Comparison of ENCODE assay signal across 22 mouse cellular contexts in the genomic region with DNA sequence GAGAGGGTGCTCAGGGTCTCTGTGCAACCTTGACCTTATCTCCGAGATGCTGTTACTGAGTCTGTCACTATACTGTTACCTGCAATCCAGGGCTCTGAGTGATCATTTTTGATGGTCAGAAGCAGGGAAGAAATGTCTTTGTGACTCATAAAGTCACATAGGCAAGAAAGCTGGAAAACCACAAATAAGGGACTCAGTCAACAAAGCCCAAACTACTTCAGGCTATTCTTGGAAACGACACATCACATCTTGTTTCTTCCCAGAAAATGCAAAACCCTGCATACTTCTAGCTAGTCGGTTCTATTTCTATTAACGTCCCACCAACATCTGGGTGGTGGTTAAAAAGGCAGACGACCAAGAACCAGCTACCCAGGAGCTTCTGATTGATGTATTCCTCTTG. TPM values are rescaled to one million over a fixed set of nuclear protein-coding genes. Genes with fewer than 3 reads are reported as not detected.
DNase-seq lines count a peak whose midpoint lies in the region; ATAC-seq and TF ChIP-seq lines count a peak whose summit lies in the region.
"Had no signal": no experiment of that assay in that cellular context is flagged by ENCODE, and none has a peak within 500 bp of the region (broad histone marks: within the 10 kb centered on the region; RNA-seq: fewer than 3 reads in every experiment).

No protein-coding gene starts in this region.

- TF ChIP-seq POLR2A in embryonic fibroblast, embryonic 13.5 days (IDR thresholded peaks at IDR 0.05; ENCODE audit: low read depth, low read length) = no peak

- TF ChIP-seq CTCF in heart, postnatal 0 days (IDR thresholded peaks at IDR 0.05; ENCODE audit: low read depth) = no peak
- no peak for TF ChIP-seq CTCF in embryonic fibroblast, embryonic 13.5 days (IDR thresholded peaks at IDR 0.05; ENCODE audit: borderline replicate concordance, insufficient read depth, low read length)

- no peak overlapping the region for H3K4me3 ChIP-seq in heart, embryonic 10.5 days
- no peak overlapping the region for H3K4me3 ChIP-seq in heart, postnatal 0 days (ENCODE audit: low read depth, low read length)
- H3K4me3 ChIP-seq in embryonic fibroblast, embryonic 13.5 days (ENCODE audit: insufficient read depth, low read length) = no peak overlapping the region
- H3K4me3 ChIP-seq: embryonic facial prominence, embryonic 12.5 days; forebrain, embryonic 15.5 days; hindbrain, embryonic 12.5 days; limb, embryonic 15.5 days; neural tube, embryonic 13.5 days had no signal

- H3K4me2 ChIP-seq in heart, postnatal 0 days (ENCODE audit: low read depth, low read length) = no peak overlapping the region
- H3K4me2 ChIP-seq: embryonic facial prominence, embryonic 12.5 days; forebrain, embryonic 15.5 days; hindbrain, embryonic 12.5 days; limb, embryonic 15.5 days; midbrain, embryonic 11.5 days; neural tube, embryonic 13.5 days had no signal

- H3K9ac ChIP-seq in heart, postnatal 0 days (replicated peaks; ENCODE audit: low read depth, low read length) = no peak overlapping the region
- H3K9ac ChIP-seq: embryonic facial prominence, embryonic 12.5 days; forebrain, embryonic 15.5 days; hindbrain, embryonic 12.5 days; limb, embryonic 15.5 days; liver, postnatal 0 days; neural tube, embryonic 13.5 days had no signal

- no peak for DNase-seq in heart, embryonic 10.5 days (ENCODE audit: low spot score)
- DNase-seq in heart, postnatal 10 days = no peak
- DNase-seq in heart, postnatal 0 days (ENCODE audit: low spot score) = no peak
- DNase-seq in heart, postnatal 4 days = no peak
- DNase-seq in 3134 (ENCODE audit: extremely low read depth, insufficient read length, low spot score) = peak; percentile 52
- DNase-seq in neural tube, embryonic 10.5 days (ENCODE audit: extremely low spot score, low spot score) = no peak
- DNase-seq: adrenal gland, adult 2 months; B cell, adult 2 months; cerebellum, adult 9-11 months; gastrocnemius, postnatal 36 days; kidney, adult 18-20 months; liver, postnatal 0 days; spleen, adult 18-20 months; thymus, postnatal 36 days had no signal

- no peaks in the 10 kb centered on the region for H3K9me3 ChIP-seq in heart, embryonic 10.5 days
- H3K9me3 ChIP-seq in heart, postnatal 0 days (replicated peaks; ENCODE audit: control insufficient read depth, low read length) = no peaks in the 10 kb centered on the region
- H3K9me3 ChIP-seq: embryonic facial prominence, embryonic 12.5 days; forebrain, embryonic 15.5 days; hindbrain, embryonic 12.5 days; limb, embryonic 15.5 days; neural tube, embryonic 13.5 days had no signal

- H3K36me3 ChIP-seq in heart, embryonic 10.5 days = peaks cover 29% of the 10 kb centered on the region
- peaks cover 18% of the 10 kb centered on the region; the same call in 1 of the 2 replicates for H3K36me3 ChIP-seq in heart, postnatal 0 days (replicated peaks; ENCODE audit: control insufficient read depth, insufficient read depth, low read length)
- H3K36me3 ChIP-seq: embryonic facial prominence, embryonic 12.5 days; forebrain, embryonic 15.5 days; hindbrain, embryonic 12.5 days; limb, embryonic 15.5 days; neural tube, embryonic 13.5 days had no signal

- H3K4me1 ChIP-seq in heart, embryonic 10.5 days = peaks cover 99% of the 10 kb centered on the region
- H3K4me1 ChIP-seq in heart, postnatal 0 days (ENCODE audit: control insufficient read depth, insufficient read depth) = peaks cover 95% of the 10 kb centered on the region
- peaks cover 16% of the 10 kb centered on the region for H3K4me1 ChIP-seq in embryonic fibroblast, embryonic 13.5 days (ENCODE audit: control insufficient read depth, insufficient read depth, low read length)
- H3K4me1 ChIP-seq: embryonic facial prominence, embryonic 12.5 days; hindbrain, embryonic 12.5 days had no signal

- ATAC-seq in heart, postnatal 0 days (ENCODE audit: insufficient read depth, low read depth) = no peak
- ATAC-seq: forebrain, embryonic 15.5 days; liver, postnatal 0 days had no signal

- intact Hi-C loops in heart, postnatal 10 days (cut with DNase I) = no loop called here

- no peaks in the 10 kb centered on the region for H3K27me3 ChIP-seq in heart, embryonic 10.5 days (ENCODE audit: insufficient read depth, poor library complexity, severe bottlenecking)
- H3K27me3 ChIP-seq in heart, postnatal 0 days (ENCODE audit: control insufficient read depth, insufficient read depth, low read length) = no peaks in the 10 kb centered on the region
- H3K27me3 ChIP-seq: embryonic facial prominence, embryonic 12.5 days; forebrain, embryonic 15.5 days; hindbrain, embryonic 12.5 days; neural tube, embryonic 13.5 days had no signal

- WGBS in heart, embryonic 10.5 days = 66% methylated on average over 5 of the region's 5 CpGs
- 38% methylated on average over 5 of the region's 5 CpGs for WGBS in heart, postnatal 0 days

- H3K27ac ChIP-seq in heart, embryonic 10.5 days = peak overlapping the region; percentile 83
- peak overlapping the region; percentile 90 for H3K27ac ChIP-seq in heart, postnatal 0 days (ENCODE audit: low read depth)
- peak overlapping the region; percentile 85 for H3K27ac ChIP-seq in embryonic fibroblast, embryonic 13.5 days (ENCODE audit: insufficient read depth, low read length)
- H3K27ac ChIP-seq: embryonic facial prominence, embryonic 12.5 days; forebrain, embryonic 15.5 days; hindbrain, embryonic 12.5 days; kidney, postnatal 0 days; limb, embryonic 15.5 days; neural tube, embryonic 13.5 days had no signal

- TF ChIP-seq EP300 in heart, postnatal 0 days (IDR thresholded peaks at IDR 0.05; ENCODE audit: low read depth) = no peak

RNA-seq across cellular contexts. Expression of a gene that starts 41.6 kb away (rescaled TPM):
- polyA plus RNA-seq in heart, embryonic 10.5 days (2016; fragmentation: Nextera tagmentation; extraction: Ambion mirVana) = 77.8 and 153 TPM in 2 replicates
- total RNA-seq in heart, postnatal 10 days (2021) = 100 to 1,000 TPM; 177 to 185 TPM
- total RNA-seq in heart, postnatal 0 days (2014; rRNA removed; ENCODE audit: low replicate concordance) = 136 and 169 TPM in 2 replicates
- 59.9 and 78.1 TPM in 2 replicates for polyA plus RNA-seq in heart, postnatal 0 days (2015; fragmentation: Nextera tagmentation; extraction: Ambion mirVana)
- total RNA-seq in heart, postnatal 4 days (2021) = 100 to 1,000 TPM; 281 to 298 TPM
- 76.3 and 150 TPM in 2 replicates for polyA plus RNA-seq in embryonic fibroblast, embryonic 13.5 days (2011; ENCODE audit: insufficient read length, low read depth, missing spikeins)
